Mouse (Mus musculus): ENCODE measurements around the gene Klf13. TPM values are rescaled to one million over a fixed set of nuclear protein-coding genes. Genes with fewer than 3 reads are reported as not detected.

Klf13 gene
- total RNA-seq, 2 experiments from 2014 or later = 52.5 to 58.4 TPM

Other genes with a start within 250 kb of the Klf13 start
- gene E030018B13Rik, start 22.1 kb downstream of the Klf13 start, total RNA-seq (2021) = not detected
- gene Trpm1, start 214.9 kb upstream of the Klf13 start, total RNA-seq (2021) = under 1 TPM in 1 of 2 experiments, not detected in 1; 0.10 TPM

All from adrenal gland, adult 18-20 months (tissue).